Mouse (Mus musculus) myocyte (in vitro differentiated cells): ENCODE results near the gene Mtmr12.

ENCODE experiments used
- CEBPB ChIP-seq: IDR thresholded peaks from 2 replicates; pipeline ENCODE4 v1.6.1; 2011; ENCODE audit warnings: mild to moderate bottlenecking, moderate library complexity; ENCODE audit not compliant: poor library complexity, insufficient read depth, severe bottlenecking
- MAX ChIP-seq: IDR thresholded peaks from one replicate; pipeline ENCODE4 v1.6.1; 2011; ENCODE audit warnings: low read depth, mild to moderate bottlenecking, control low read depth
- MYOG ChIP-seq, 3 experiments: IDR thresholded peaks; one replicate each; pipeline ENCODE4 v1.6.1; 2011; ENCODE audit warnings: control low read depth in 2 of 3, low read depth in 2 of 3, mild to moderate bottlenecking in 2 of 3; ENCODE audit not compliant: insufficient read length in 2 of 3, control insufficient read depth in 1 of 3, insufficient read depth in 1 of 3
- POLR2A ChIP-seq: IDR thresholded peaks from one replicate; pipeline ENCODE4 v1.6.1; 2011; ENCODE audit warnings: low read depth, mild to moderate bottlenecking, control low read depth, moderate library complexity; ENCODE audit not compliant: insufficient read length
- POLR2AphosphoS2 ChIP-seq: IDR thresholded peaks from one replicate; pipeline ENCODE4 v1.6.1; 2011; ENCODE audit warnings: low read depth, control low read depth; ENCODE audit not compliant: insufficient read length
- TCF3 ChIP-seq: IDR thresholded peaks from one replicate; pipeline ENCODE4 v1.6.1; 2011; ENCODE audit warnings: low read depth, control low read depth; ENCODE audit not compliant: insufficient read length
- USF1 ChIP-seq: IDR thresholded peaks from one replicate; pipeline ENCODE4 v1.6.1; 2011; ENCODE audit warnings: low read depth, mild to moderate bottlenecking, control low read depth, moderate library complexity

- TF ChIP-seq MAX (no peak), POLR2A (no peak), TCF3 (peak; percentile 83), MYOG (IDR thresholded peaks at IDR 0.05; ENCODE audit: control insufficient read depth in 1 of 3, insufficient read depth in 1 of 3, insufficient read length in 2 of 3, low read depth in 2 of 3) (peak in 2 of 3 experiments; percentile 82 to 88), POLR2AphosphoS2 (no peak), USF1 (no peak), CEBPB (no peak)
These were observed 19.4 kb downstream of the Mtmr12 start for GRCm38 (mm10) chr15:12224239-12224638.
